Mouse (Mus musculus) cerebellum, postnatal 10 days (tissue): ENCODE measurements around the gene Slc50a1.
A peak's percentile ranks its signal among the peaks of the same experiment; 100 is the strongest.

Source experiments
- DNase-seq, 2 experiments: peaks; one replicate each; pipeline ENCODE4 v3.0.0; 2021; ENCODE audit warnings: mixed read lengths in 2 of 2

Gene Slc50a1

GRCm38 (mm10) chr3:89293247-89293918 is 23.0 kb upstream of the Slc50a1 start:
- DNase-seq, result no peak

DNA sequence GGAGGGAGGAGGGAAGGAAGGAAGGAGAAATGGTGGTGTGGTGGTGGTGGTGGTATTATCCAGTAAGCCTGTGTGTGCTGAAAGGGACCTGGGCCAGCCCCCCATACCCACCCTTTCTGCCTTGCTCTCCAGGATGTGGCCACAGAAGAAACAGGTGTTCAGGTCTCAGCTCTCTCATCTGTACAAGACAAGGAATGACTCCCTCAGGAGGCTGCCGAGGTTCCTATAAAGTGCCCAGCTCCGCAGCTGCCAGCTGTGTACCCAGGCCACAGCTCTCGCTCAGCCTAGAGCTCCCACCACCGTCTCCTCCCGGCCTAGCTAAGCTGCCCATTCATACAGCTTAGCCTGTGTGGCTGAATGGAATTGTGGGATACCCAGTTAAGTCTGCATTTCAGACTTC is 21.9 kb upstream of the Slc50a1 start:
- no peak for DNase-seq

DNA sequence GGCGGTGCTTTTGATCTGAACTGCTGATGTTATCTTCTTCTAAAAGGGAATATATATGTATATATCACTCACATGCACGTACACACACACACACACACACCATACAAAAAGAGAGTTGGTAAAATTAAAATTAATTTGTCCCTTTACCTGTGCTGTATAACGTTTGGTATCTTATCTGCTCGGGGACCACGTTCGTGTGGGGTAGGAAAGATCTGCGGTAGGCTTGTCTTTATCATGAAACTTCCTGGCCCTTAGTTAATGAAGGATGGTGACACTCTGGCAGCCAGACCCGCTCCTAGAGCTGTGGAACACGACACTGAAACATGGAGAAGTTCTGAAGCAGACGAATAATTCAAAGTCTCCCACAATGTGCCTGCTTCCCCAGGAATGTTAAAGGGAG is 21.5 kb upstream of the Slc50a1 start:
- no peak for DNase-seq

- DNase-seq, result no peak
Observed at GRCm38 (mm10) chr3:89288503-89288928, 18.1 kb upstream of the Slc50a1 start.

DNA sequence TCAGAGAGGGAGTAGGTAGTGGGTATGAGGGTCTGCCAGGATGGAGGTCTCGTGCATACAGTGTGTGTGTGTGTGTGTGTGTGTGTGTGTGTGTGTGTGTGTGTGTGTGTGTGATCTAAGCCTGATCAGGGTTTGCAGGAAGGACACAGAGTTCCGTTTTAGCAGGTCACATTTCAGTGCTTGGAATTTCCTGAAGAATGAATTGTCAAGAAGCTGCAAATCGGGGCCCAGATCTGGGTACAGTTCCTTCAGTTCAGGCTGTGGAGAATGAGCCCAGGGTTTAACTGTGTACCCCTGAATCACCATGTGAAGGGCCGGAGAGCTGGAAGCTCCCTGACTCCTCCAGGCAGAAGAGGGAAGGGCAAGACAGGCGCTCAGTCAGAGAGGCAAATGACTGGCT is 16.9 kb upstream of the Slc50a1 start:
- DNase-seq, result no peak

GRCm38 (mm10) chr3:89285526-89285925 is 15.2 kb upstream of the Slc50a1 start:
- DNase-seq, result no peak

DNA sequence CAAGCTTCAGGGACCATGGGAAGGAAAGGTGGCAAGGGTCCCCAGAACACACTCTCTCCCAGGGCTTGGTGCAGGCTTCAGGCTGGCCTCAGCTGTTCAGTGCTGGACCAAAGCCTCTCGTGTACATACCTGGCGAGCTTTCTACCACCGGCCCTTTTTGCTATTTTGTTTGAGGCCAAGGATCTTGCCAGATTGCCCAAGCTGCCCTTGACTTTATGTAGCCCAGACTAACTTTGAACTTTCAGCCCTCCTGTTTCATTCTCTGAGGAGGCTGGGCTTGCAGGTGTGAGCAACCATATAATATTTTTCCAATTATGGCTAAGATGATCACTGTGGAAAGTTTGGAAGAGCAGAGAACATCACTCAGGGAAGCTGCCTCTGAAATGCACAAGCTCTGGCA is 13.9 kb upstream of the Slc50a1 start:
- no peak for DNase-seq

DNA sequence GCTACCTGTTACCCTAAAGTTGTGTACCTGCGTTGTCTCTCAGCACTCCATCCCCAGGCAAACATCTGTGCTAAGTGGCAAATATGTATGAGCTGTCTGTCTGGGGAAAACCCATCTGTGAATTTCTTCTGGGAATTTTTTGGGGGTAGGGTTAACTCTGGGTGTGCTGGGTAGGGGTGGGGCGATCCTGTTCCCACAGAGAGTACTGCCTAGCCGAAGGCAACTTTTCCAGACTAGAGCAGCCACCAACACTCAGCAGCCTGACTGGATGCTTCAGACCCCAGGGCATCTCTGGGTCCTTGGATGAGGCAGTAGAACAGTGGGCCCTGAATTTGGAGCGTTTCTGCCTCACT is 11.9 kb upstream of the Slc50a1 start:
- no peak for DNase-seq

GRCm38 (mm10) chr3:89281579-89282290 is 11.4 kb upstream of the Slc50a1 start:
- DNase-seq, result peak; percentile 92 to 93

- peak; percentile 75 to 77 for DNase-seq
Observed at GRCm38 (mm10) chr3:89280606-89281511, 10.5 kb upstream of the Slc50a1 start, which contains the start of gene Efna1. Efna1 (minus strand) TSS chr3:89281142.

- DNase-seq, result peak in 1 of 2 experiments; percentile 61
Observed at GRCm38 (mm10) chr3:89280050-89280605, 9.8 kb upstream of the Slc50a1 start.

GRCm38 (mm10) chr3:89279153-89279890 is 9.0 kb upstream of the Slc50a1 start:
- DNase-seq, result peak; percentile 92 to 94

- DNase-seq, result no peak
Observed at GRCm38 (mm10) chr3:89278643-89279042, 8.3 kb upstream of the Slc50a1 start.

GRCm38 (mm10) chr3:89278107-89278506 is 7.7 kb upstream of the Slc50a1 start:
- DNase-seq, result peak; percentile 48

DNA sequence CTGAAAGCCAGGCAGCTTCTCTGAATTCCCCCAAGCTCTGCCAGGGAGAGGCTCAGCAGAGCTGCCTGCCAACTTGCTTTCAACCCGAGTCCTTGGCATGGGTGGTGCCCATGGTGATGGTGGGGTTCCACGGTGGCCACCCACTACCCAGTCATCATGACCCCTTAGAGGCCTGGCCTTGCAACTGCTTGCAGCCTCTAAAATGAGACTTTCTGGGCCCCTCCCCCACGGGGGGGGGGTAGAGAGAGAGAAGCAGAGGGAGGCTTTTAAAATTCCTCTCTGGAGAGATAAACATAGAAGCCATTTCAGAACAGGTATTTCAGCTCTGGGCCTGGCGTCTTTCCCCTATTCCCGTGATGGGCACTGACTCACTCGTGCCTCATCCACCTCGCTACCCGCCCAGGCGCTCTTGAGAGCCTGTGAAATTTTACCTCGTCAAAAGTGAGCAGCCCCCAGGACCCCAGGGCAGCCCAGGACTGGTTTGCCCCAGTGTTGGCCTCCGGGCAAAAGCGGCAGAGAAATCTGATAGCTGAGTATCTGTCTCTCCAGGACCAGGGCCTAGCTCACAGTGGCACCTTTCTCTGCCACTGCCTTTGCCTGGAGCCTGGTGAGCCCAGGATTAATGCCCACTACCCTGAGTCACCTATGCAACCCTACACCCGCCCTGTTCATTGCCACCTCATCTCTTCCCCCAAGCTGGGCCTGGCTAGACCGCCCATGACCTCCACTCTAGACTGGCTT is 7.1 kb upstream of the Slc50a1 start:
- DNase-seq, result peak; percentile 45 to 50

DNA sequence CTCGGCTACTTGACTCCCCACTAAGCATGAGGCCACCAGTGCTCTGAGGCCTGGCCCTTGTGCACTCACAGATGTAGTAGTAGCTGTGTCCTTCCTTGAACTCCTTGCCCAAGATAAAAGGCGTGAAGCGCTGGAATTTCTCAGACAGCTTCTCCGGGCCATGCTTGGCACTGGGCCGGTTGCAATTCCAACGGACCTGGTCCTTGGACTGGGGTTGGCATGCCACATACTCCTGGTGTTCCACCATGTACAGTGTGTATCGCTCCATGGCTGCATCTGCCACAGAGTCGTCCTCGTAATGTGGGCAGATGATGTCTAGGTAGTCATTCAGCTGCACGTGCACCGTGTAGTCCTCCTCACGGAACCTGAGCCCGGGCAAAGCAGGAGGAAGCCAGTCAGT is 5.7 kb upstream of the Slc50a1 start:
- DNase-seq, result no peak

GRCm38 (mm10) chr3:89271760-89272159 is 1.4 kb upstream of the Slc50a1 start:
- DNase-seq, result peak; percentile 62 to 65

- peak; percentile 69 to 70 for DNase-seq
Observed at GRCm38 (mm10) chr3:89270891-89271290, 521 bp upstream of the Slc50a1 start.

GRCm38 (mm10) chr3:89268916-89269315 is 1.5 kb downstream of the Slc50a1 start:
- DNase-seq, result no peak

DNA sequence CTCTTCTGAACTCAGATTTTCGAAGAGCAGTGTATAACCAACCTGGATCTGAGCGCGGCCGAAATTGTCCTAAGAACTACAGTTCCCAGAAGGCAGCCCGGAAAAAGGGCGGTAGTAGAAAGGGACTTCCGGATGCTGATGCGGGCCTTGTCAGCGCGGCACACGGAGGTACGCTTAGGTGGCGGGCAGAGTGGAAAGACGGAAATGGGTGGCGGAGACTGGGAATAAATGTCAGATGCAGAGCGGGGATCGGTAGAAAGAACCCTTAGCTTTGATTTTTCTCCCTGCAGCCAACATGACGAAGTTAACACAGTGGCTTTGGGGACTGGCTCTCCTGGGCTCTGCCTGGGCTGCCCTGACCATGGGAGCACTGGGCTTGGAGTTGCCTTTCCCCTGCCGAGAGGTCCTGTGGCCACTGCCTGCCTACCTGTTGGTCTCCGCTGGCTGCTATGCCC is 3.9 kb downstream of the Slc50a1 start:
- DNase-seq, result peak; percentile 86

- DNase-seq, result no peak
Observed at GRCm38 (mm10) chr3:89262417-89262816, 8.0 kb downstream of the Slc50a1 start.
